Mouse (Mus musculus): Measurements from ENCODE around the gene Vstm2l.

Vstm2l gene

GRCm38 (mm10) chr2:157935444-157936171 lies 21.2 kb downstream of the Vstm2l start:
- no peak for DNase-seq (ENCODE audit: low read depth)

GRCm38 (mm10) chr2:157936676-157937075 lies 22.2 kb downstream of the Vstm2l start:
- no peak for DNase-seq (ENCODE audit: low read depth)

GRCm38 (mm10) chr2:157940586-157941185 lies 26.2 kb downstream of the Vstm2l start:
- DNase-seq (ENCODE audit: low read depth) = no peak

- DNase-seq (ENCODE audit: low read depth) = peak; percentile 24
These were observed 29.2 kb downstream of the Vstm2l start for GRCm38 (mm10) chr2:157943514-157944155.

GRCm38 (mm10) chr2:157944156-157944893 lies 29.9 kb downstream of the Vstm2l start:
- DNase-seq (ENCODE audit: low read depth) = no peak

- no peak for DNase-seq (ENCODE audit: low read depth)
These were observed 39.5 kb downstream of the Vstm2l start for GRCm38 (mm10) chr2:157953978-157954377.

GRCm38 (mm10) chr2:157957707-157958108 lies 43.3 kb downstream of the Vstm2l start:
- DNase-seq (ENCODE audit: low read depth) = no peak

- no peak for DNase-seq (ENCODE audit: low read depth)
These were observed 53.4 kb downstream of the Vstm2l start for GRCm38 (mm10) chr2:157967856-157968255.

- DNase-seq (ENCODE audit: low read depth) = no peak
These were observed 55.7 kb downstream of the Vstm2l start for GRCm38 (mm10) chr2:157970124-157970523.

- peak; percentile 10 for DNase-seq (ENCODE audit: low read depth)
These were observed 56.2 kb downstream of the Vstm2l start for GRCm38 (mm10) chr2:157970669-157971068.

GRCm38 (mm10) chr2:157974604-157975501 lies 60.4 kb downstream of the Vstm2l start:
- no peak for DNase-seq (ENCODE audit: low read depth)

- no peak for DNase-seq (ENCODE audit: low read depth)
These were observed 61.1 kb downstream of the Vstm2l start for GRCm38 (mm10) chr2:157975595-157975994.

- no peak for DNase-seq (ENCODE audit: low read depth)
These were observed 64.8 kb downstream of the Vstm2l start for GRCm38 (mm10) chr2:157979241-157979640.

- no peak for DNase-seq (ENCODE audit: low read depth)
These were observed 68.3 kb downstream of the Vstm2l start for GRCm38 (mm10) chr2:157982727-157983126.

GRCm38 (mm10) chr2:157983276-157983675 lies 68.8 kb downstream of the Vstm2l start:
- DNase-seq (ENCODE audit: low read depth) = no peak

GRCm38 (mm10) chr2:157985611-157986010 lies 71.2 kb downstream of the Vstm2l start:
- DNase-seq (ENCODE audit: low read depth) = no peak

- no peak for DNase-seq (ENCODE audit: low read depth)
These were observed 71.8 kb downstream of the Vstm2l start for GRCm38 (mm10) chr2:157986235-157986634.

GRCm38 (mm10) chr2:157988416-157989190 lies 74.2 kb downstream of the Vstm2l start:
- DNase-seq (ENCODE audit: low read depth) = no peak

GRCm38 (mm10) chr2:157989946-157990345 lies 75.5 kb downstream of the Vstm2l start:
- DNase-seq (ENCODE audit: low read depth) = peak; percentile 24

GRCm38 (mm10) chr2:157991026-157991425 lies 76.6 kb downstream of the Vstm2l start:
- DNase-seq (ENCODE audit: low read depth) = no peak

GRCm38 (mm10) chr2:157992501-157992900 lies 78.0 kb downstream of the Vstm2l start:
- no peak for DNase-seq (ENCODE audit: low read depth)

Data from naive thymus-derived CD4-positive, alpha-beta T cell, adult 2 months (primary cell).